Mouse (Mus musculus): ENCODE results near the gene Rbfox3.

Rbfox3 gene

GRCm38 (mm10) chr11:118881786-118882495, 29.5 kb downstream of the Rbfox3 start:
- intact Hi-C loops (cut with DNase I) = no loop called here

GRCm38 (mm10) chr11:118879466-118880150, 31.8 kb downstream of the Rbfox3 start:
- intact Hi-C loops (cut with DNase I) = no loop called here

- intact Hi-C loops (cut with DNase I) = no loop called here
These were observed 32.7 kb downstream of the Rbfox3 start for GRCm38 (mm10) chr11:118878605-118879245.

GRCm38 (mm10) chr11:118875243-118875897, 36.0 kb downstream of the Rbfox3 start:
- intact Hi-C loops (cut with DNase I) = no loop called here

- intact Hi-C loops (cut with DNase I) = no loop called here
These were observed 36.8 kb downstream of the Rbfox3 start for GRCm38 (mm10) chr11:118874487-118875095.

- intact Hi-C loops (cut with DNase I) = no loop called here
These were observed 37.4 kb downstream of the Rbfox3 start for GRCm38 (mm10) chr11:118874022-118874421.

- intact Hi-C loops (cut with DNase I) = no loop called here
These were observed 39.9 kb downstream of the Rbfox3 start for GRCm38 (mm10) chr11:118871527-118871926.

- intact Hi-C loops (cut with DNase I) = no loop called here
These were observed 48.0 kb downstream of the Rbfox3 start for GRCm38 (mm10) chr11:118863360-118863759.

GRCm38 (mm10) chr11:118861801-118862431, 49.5 kb downstream of the Rbfox3 start:
- intact Hi-C loops (cut with DNase I) = no loop called here

GRCm38 (mm10) chr11:118861246-118861645, 50.2 kb downstream of the Rbfox3 start:
- intact Hi-C loops (cut with DNase I) = no loop called here

GRCm38 (mm10) chr11:118860812-118861211, 50.6 kb downstream of the Rbfox3 start:
- intact Hi-C loops (cut with DNase I) = no loop called here

GRCm38 (mm10) chr11:118859839-118860238, 51.6 kb downstream of the Rbfox3 start:
- intact Hi-C loops (cut with DNase I) = no loop called here

- intact Hi-C loops (cut with DNase I) = no loop called here
These were observed 53.1 kb downstream of the Rbfox3 start for GRCm38 (mm10) chr11:118858305-118858704.

GRCm38 (mm10) chr11:118851391-118851790, 60.0 kb downstream of the Rbfox3 start:
- intact Hi-C loops (cut with DNase I) = no loop called here

GRCm38 (mm10) chr11:118847986-118848385, 63.4 kb downstream of the Rbfox3 start:
- intact Hi-C loops (cut with DNase I) = no loop called here

- intact Hi-C loops (cut with DNase I) = no loop called here
These were observed 70.4 kb downstream of the Rbfox3 start for GRCm38 (mm10) chr11:118840992-118841391.

- intact Hi-C loops (cut with DNase I) = no loop called here
These were observed 73.2 kb downstream of the Rbfox3 start for GRCm38 (mm10) chr11:118838167-118838566.

GRCm38 (mm10) chr11:118836889-118837288, 74.5 kb downstream of the Rbfox3 start:
- intact Hi-C loops (cut with DNase I) = no loop called here

GRCm38 (mm10) chr11:118832793-118833481, 78.5 kb downstream of the Rbfox3 start:
- intact Hi-C loops (cut with DNase I) = no loop called here

GRCm38 (mm10) chr11:118831730-118832129, 79.7 kb downstream of the Rbfox3 start:
- intact Hi-C loops (cut with DNase I) = no loop called here

All from adrenal gland (tissue).